Mouse (Mus musculus): ENCODE data around the gene Tesc.

Tesc gene

DNA sequence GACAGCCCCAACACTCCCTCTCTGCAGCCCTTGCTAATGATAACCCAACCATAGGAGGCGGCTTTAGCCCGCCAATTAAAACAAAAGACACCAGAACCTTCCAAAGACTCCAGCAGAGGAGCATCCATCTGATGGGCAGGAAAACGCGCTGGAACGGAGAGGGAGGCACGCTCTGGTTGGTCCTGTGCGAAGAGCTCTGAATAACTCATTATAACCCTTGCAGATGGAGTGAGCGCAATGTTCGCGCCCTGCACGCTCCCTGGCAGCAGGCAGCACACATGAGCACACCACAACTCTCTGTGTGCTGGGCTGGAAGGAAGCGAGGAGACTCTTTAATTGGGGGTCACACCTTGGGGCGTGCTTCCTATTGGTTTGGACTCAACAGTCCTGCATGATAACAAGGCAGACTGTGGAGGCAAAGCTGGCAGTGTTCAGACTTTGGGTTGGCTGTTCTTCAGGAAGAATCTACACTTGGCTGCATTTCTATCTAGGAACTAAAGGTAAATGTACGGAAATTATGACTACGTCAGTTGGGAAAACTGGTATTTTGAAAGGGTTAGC, 45.8 kb downstream of the Tesc start:
- DNase-seq (ENCODE audit: low read depth, low spot score), result no peak

DNA sequence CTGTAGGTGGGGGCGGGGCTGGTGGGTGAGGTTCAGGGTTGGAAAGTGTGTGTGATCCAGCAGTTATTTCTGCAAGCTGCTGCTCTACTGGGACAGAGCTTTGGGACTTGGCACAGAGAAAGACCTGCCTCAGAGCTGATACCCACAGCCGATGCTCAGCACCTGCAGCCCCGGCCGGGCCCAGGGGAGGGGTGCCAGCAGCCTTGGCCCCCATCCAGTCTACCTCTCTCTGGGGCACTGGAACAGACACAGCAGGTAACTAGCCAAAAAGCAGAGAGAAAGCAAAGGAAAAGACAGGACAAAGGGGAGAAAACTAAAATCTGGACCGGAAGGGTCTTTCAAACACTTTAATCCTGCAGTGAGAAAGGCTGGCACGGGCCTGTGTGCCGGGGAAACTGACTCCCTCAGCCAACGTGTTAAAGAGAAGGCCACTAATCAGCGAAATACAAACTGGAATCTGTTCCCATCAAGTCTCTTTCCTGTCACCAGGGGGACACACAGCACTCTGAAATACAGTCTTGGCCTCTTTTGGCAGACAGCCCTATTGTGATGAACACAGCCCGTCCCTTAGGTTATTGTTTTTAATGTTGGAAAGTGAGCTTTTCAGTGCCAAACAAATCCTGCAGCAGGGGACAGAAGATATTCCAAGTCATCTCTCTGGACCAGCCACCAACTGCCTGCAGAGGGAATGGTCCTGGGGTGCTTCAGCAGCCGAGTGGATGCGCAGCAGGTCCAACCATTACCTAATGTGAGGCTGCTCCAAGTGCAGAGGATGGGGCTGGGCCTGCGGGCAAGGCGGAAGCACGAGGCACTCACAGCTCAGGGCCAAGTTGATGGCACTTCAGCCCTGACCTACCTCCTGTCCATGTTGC, 49.4 kb downstream of the Tesc start:
- DNase-seq (ENCODE audit: low read depth, low spot score), result no peak

DNA sequence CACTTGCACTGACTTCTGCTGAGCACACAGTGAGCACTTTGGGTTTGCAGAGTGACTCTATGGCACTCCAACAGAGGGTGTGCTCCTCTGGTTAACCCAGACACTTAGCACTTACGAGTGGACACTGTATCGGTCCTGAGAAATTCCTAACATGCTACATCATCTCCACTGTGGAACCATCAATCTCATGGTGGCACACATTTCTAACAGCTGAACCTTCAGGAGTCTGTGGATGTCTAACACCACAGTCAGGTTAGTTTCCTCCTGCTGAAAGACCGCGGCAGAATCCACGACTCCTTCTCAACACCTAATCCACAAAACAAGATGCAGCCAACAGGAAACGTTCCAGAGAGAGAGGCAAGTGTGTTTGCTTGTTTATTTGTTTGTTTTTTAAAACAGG, 51.0 kb downstream of the Tesc start:
- DNase-seq (ENCODE audit: low read depth, low spot score), result peak; percentile 30

DNA sequence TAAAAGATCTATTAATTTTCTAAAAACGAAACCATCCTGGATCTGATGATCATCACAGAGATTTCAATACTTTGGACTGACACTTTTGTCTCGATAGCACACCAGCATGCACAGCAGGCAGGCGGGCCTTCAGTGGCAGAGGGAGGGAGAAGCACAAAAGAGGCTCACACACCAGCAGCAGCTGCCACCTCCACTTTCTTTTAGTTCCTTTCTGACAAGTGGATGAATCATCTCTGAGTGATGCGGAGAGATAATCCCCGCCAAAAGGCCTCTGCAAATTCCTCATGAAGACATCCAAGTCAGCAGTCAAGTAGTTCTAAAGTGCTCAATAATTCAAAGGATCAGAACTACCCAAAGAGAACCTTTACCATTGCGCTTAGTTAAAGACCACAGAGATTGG, 51.8 kb downstream of the Tesc start:
- peak; percentile 74 for DNase-seq (ENCODE audit: low read depth, low spot score)

DNA sequence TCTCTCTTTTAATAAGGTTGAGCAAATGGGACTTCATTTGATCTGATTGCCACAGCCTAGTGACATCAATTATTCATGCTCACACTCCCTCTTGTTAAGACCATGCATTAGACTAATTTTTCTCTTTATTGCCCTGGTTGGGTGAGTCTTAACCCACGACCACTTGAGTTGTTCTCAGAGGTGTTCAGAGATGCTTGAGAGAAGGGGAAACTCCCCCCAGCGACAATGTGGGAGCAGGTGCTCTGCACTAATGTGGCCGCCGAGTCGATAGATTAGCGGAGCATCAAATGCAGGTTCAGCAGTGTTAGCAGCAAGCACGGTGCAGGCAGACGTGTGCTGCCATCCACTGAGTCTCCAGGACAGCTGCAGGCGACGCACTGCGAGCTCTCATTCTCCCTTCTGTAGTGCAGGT, 52.3 kb downstream of the Tesc start:
- DNase-seq (ENCODE audit: low read depth, low spot score), result no peak

DNA sequence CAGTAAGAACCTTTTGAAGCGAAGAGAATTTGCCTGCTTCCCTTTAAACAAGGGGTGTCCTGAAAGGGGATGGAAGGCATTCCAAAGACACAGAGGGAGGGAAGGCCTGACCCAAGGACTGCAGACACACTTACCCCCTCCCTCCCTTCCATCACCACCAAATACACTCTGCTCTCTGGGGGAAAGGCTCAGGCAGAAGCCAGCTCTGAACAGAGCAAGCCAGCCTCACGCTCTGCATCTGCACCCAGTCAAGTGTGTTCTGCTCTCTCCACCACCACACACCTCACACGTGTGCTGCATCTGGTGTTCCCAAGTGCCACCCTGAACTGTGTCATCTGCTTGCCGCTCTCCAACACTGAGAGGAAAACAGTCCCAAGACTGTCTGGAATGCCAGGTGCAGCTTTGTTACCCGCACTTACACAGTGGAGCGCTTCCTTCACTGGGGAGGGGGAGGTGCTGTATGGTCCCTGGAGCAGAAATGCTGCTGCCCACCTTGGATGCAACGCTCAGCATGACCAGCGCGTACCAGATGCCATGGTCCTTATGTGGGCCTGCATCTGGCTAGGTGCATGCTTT, 53.9 kb downstream of the Tesc start:
- no peak for DNase-seq (ENCODE audit: low read depth, low spot score)

DNA sequence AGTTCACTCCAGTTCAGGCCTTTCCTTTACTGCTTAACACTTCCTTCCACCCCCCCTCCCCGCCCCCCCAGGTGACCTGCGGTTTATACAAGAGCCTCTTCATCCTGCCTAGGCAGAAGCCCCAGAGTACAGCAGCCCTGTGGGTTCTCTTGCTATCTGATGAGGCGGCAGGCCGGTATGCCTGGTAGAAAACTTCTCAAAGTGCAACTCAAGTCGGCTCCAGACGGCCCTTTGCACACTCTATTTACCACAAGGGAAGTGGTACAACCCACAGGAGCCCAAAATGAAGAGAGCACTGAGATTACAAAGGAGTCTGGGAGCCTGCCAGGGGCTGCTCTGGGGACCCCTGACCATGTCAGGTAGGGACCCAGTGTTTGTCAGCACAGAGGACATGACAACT, 54.5 kb downstream of the Tesc start:
- no peak for DNase-seq (ENCODE audit: low read depth, low spot score)

DNA sequence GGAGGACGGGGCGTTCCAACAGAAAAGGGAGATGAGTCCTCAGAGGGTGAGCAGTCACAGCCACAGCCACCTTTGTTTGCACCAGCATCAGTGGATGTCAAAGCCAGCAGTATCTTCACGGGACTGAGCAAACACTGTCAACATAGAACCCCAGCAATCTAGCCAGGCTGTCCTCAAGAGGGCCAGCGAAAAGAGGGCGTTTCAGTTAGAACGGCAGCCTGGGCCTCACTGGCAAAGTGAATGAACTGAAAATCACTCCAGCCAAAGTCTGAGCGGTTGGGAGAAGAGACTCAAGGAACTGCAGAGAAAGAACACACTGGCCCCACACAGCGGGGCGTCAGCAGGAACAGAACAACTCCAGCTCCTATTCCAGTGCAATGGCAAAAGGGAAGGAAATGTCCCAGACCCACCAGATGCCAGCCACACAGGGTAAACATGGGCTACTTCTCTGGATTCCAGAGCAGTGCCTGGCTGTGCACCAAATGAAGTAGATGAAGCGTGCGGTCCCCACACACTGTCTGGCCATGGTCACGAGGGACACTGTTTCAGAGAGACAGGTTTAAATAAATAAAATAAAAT, 55.6 kb downstream of the Tesc start:
- no peak for DNase-seq (ENCODE audit: low read depth, low spot score)

DNA sequence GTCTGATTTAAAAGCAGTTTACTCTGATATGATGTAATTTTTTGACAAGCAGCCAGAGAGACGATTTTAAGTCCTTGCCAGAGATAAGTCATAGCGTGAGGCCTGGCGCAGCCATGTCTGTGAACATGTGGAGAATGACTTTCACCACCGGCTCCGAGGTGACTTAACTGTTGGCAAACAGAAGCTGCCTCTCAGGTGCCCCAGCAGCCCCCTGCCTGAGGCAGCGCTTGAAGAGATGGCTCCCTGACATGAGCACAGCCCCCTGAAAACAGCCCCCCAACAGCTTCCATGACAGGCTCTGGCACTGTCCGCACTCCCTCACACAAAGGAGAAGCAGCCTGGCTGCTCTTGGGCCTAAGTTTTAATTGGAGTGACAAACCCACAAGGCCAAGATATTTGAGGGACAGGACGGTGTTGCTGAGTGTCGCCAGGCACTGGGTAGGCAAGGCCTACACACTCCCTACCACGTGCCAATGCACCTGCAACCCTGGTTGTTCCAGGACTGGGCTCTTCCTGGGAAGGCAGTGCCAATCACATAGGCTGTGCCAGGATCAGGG, 56.7 kb downstream of the Tesc start:
- DNase-seq (ENCODE audit: low read depth, low spot score), result peak; percentile 41

DNA sequence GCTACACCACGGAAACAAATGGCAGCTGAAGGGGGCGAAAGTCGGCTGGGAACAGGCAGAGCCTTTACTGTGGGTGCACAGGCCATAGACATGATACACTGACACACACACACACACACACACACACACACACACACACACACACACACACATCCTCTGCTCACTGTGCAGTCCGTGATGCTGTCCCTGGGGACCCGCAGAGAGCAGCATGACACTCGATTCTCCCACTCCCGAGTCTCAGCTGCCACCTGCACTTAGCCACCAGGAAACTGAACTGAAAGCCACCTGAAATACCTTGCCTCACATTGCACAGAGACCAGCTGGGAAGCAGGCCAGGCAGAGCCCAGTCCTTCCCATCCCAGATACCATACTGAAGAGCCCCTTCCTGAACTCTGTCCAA, 57.8 kb downstream of the Tesc start:
- no peak for DNase-seq (ENCODE audit: low read depth, low spot score)

DNA sequence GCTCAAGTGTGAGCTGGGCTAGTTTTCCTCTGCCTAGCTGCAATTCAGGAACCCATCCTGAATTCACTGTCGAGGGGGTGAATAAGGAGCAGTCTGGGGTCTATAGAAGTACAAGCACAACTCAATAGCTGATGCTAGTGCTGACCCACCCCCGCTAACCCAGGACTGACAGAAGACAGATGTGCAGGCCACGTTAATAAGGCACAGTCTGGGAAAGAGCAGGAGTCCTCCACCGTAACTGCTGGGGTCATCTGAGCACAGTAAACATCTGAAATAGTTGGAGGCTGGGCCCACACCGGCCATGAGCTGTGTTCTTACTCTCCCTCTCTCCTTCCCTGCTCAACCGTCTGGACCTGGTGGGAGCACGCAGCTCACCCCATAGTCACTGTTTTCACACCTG, 59.4 kb downstream of the Tesc start:
- DNase-seq (ENCODE audit: low read depth, low spot score), result no peak

DNA sequence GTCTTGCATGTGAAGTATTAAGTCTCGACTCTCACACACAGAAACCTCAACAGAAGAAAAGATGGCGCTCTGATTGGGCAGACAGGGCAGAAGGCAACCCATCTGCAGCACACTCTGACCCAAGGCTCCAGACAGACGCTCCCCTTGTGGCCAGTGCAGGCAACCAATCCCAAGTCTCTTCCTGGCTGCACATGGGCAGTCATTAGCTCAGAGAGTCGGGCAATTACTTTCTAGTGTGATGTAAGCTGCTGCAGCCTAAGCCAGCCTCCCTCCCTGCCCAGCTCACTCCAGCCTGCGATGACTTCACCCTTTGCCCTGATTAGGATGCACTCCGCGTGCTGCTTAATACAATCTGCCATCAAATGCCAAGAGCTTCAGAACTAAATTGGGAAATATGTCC, 61.6 kb downstream of the Tesc start:
- no peak for DNase-seq (ENCODE audit: low read depth, low spot score)

DNA sequence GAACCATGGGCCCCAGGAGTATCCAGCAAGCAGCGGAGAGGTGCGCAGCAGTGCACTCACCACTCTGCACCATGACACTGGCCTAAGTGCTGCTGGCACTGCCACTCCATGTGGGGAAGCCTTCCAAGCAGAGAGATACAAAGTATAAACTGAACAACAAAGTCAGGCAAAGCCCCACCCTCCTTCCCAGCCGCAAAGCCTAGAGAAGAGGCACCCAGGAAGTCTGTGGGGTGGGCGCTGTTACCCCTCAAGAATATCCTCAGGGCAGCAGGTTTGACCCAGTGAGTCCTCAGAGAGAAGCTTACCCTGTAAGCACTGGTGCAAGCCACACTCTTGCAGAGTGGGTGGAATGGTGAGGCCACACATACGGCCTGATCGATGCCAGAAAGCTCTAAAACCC, 62.6 kb downstream of the Tesc start:
- DNase-seq (ENCODE audit: low read depth, low spot score), result no peak

DNA sequence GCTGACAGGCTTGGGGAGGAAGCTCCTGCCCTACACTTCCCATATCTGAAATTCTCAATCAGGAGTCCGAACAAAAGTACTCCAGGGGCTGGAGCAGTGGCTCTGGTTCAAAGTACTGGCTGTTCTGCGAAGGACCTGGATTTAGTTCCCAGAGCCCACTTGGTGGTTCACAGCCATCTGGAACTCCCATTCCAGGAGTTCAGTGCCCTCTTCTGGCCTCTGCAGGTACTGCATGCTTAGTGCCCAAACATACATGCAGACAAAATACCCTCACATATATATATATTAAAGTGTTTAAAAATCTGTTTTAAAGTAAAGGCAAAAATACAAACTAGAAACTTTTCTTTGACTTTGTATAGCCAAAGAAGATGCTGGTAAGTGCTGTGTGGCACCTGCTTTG, 63.3 kb downstream of the Tesc start:
- peak; percentile 70 for DNase-seq (ENCODE audit: low read depth, low spot score)

DNA sequence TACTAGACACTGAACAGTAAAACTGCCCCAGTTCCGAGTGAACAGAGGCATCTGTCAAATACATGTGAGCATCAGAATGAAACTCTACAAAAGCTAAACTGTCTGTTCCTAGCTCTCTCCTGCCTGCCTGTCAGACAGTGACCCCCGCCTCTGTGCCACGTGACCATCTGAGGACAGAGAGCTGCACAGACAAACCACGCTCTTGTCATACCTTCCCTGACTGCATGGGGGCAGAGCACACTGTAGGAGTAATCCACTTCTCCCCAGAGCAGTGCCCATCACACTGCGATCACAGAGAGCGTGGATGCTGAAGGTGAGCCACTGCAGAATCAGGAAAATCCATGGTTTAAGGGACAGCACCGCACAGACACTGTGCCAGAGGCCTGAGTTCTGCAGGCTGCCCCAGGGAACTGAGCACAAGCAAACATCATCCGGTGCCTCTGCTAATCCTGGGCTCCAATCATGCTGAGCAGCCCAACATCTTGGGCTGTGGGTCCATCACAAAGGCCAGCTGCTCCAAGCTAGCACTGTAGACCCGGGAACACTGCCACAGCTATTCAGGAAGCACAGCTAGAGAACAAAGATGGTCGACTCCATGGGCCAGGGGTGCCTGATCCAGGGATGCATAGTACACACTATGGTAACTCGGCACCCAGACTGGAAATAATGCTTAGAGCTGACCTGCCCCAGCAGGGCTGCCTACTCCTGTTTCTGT, 65.9 kb downstream of the Tesc start:
- no peak for DNase-seq (ENCODE audit: low read depth, low spot score)

DNA sequence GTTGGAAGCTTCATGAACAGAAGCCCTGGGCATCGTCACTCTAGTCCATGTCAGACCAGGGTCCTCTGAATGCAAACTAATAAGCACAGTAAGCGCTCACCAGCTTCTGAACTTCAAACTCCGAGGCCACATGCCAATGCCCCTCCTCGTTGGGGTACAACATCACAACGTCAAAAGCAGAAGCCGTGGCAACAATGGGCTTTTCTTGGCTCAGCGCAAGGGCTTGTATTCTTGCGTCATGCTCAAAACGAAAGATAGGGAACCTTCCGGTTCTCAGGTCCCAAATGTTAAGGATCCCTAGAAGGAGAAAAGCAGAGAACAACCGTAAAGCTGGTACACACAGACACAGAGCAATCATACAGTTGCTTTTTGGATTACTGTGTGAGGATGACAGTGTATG, 67.9 kb downstream of the Tesc start:
- no peak for DNase-seq (ENCODE audit: low read depth, low spot score)

DNA sequence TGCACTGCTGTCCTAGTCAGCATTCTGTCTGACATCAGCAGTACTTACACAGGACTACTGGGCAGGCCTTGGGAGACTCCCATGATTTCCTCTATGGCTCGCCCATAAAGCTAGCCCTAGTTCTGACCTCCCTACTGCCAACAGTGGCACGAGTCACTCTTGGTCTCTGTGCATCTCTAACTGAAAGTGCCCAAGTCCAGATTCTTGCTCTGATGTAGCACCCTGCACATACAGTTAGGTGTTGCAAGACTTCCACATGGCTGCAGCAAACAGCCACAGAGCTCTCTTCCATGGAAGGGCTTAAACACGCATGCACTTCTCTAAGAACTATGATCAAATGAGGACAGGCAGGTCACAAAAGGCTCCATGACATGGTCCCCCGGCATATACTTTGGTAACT, 68.3 kb downstream of the Tesc start:
- DNase-seq (ENCODE audit: low read depth, low spot score), result no peak

DNA sequence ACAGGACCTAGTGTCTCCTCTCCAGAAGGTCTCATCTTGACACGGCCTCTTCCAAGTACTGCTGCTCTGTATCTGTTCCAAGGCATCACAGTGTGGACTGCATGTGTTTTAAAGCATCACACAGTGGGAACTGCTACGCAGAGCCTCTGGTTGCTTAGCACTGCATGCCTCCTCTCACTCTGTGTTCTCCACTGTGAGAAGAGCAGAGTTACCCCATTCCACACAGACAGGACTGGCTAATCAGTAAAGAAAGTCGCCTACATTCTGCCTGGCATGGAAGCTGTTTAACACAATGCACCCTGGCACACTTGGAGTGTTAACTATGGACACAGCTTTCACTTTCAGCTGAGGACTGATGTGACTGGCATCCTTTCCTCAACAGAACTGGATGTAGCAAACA, 68.8 kb downstream of the Tesc start:
- DNase-seq (ENCODE audit: low read depth, low spot score), result no peak

DNA sequence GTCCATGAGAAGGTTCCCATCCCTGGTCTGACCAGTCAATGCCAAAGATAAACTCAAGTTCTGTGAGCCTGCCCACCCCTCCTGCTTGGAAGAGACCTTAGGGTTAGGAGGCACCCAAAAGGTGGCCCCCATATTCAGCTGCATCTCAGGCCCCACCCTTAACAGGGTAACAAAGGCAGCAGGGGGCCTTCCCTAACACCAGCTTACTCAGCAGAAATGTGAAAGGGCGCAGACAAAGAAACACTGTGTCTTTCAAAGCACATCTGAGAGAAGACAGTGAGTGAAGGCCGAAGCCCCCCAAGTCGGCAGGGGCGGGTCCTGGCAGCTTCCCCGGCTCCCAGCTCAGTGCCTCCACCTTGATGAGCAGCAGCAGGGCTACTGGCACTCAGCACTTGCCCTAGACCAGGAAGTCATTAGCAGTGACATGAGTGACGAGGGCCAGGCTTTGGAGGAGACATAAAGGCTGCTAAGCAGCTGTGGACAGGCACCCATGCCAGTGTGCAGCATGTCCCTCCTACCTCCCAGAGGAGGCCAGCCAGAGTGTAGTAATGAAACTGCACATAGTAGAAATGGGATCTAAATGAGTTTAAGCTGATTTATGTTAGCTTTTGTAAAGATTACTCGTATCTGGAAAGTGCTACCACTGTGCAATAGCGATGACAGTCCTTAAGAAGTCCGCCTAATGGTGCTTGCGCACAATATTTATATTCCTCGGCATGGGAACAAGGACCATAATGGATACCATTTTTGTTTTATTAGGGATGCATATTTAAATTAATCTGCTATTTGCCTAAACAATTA, 71.7 kb downstream of the Tesc start:
- DNase-seq (ENCODE audit: low read depth, low spot score), result no peak

DNA sequence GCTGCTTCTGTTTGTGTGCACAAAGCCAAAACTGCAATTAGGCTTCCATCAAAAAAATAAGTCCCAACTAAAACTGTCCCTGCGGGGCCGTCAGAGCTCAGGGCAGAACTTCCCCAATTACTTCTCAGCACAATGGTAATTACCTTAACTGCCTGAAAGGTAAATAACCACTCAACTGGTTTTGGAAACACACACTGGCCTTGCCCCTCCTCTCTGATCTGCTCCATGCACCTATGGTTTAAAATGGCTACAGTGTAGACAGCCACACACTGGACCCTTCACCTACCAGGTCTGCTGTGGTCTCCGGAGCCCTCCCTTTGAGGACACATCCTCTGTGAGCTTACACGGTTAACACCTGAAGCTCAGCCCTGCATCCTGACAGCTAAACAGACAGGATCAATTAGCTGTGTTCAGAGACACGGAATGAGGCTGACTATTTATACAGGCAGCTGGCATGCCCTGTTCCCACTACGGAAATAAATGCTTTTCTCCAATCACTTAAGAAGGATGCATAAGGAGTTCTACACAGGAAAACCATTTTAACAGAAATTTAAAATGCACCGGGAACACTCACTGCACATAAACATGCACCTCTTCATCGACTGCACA, 72.4 kb downstream of the Tesc start:
- no peak for DNase-seq (ENCODE audit: low read depth, low spot score)

DNA sequence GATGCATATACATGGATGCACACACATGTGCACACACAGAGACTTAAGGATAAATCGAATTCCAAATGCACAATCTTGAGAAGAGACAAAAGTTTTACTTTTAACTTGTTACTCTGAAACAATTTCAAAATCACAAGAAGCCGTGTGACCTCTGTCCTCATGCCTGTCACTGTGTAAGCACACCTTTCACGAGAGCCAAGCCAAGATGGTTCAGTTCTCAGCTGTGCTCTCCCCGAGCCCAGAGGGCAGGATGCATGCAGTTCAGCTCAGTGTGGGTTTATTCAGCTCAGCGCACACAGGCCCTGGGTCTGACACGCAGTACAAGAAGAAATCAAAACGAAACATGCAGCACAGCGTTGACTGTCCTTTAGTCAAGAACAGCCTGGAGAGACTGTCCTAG, 78.0 kb downstream of the Tesc start:
- no peak for DNase-seq (ENCODE audit: low read depth, low spot score)
